In genomic region chr12:100724182-100724581, GRCm38 (mm10) we compare ENCODE assay signal across 8 mouse cellular contexts. TPM values are rescaled to one million over a fixed set of nuclear protein-coding genes. Genes with fewer than 3 reads are reported as not detected.
DNase-seq lines count a peak whose midpoint lies in the region; ATAC-seq lines count a peak whose summit lies in the region.

No protein-coding gene starts in this region.

- H3K9ac ChIP-seq in forebrain, embryonic 12.5 days, result peak overlapping the region; percentile 75
- peak overlapping the region; percentile 85 for H3K9ac ChIP-seq in liver, embryonic 12.5 days
- peak overlapping the region; percentile 67 for H3K9ac ChIP-seq in stomach, embryonic 14.5 days (replicated peaks; ENCODE audit: low read depth, low read length)

- H3K4me1 ChIP-seq in forebrain, embryonic 12.5 days, result peaks cover 17% of the 10 kb centered on the region
- peaks cover 31% of the 10 kb centered on the region for H3K4me1 ChIP-seq in liver, embryonic 12.5 days
- no peaks in the 10 kb centered on the region for H3K4me1 ChIP-seq in stomach, embryonic 14.5 days (ENCODE audit: control insufficient read depth, insufficient read depth, low read length)

- intact Hi-C loops in gastrocnemius, postnatal 14 days (cut with DNase I; ENCODE audit: low total_unique reads), result loop anchor here (5.0 kb wide), 1 partner anchor 113 kb away; no protein-coding TSS in a partner anchor

- no peaks in the 10 kb centered on the region for H3K9me3 ChIP-seq in forebrain, embryonic 12.5 days
- no peaks in the 10 kb centered on the region for H3K9me3 ChIP-seq in liver, embryonic 12.5 days (replicated peaks)
- no peaks in the 10 kb centered on the region for H3K9me3 ChIP-seq in stomach, embryonic 14.5 days (ENCODE audit: control insufficient read depth, low read depth, low read length)

- H3K27ac ChIP-seq in forebrain, embryonic 12.5 days, result peak overlapping the region; percentile 95
- peak overlapping the region; percentile 98 for H3K27ac ChIP-seq in liver, embryonic 12.5 days
- peak overlapping the region; percentile 97 for H3K27ac ChIP-seq in stomach, embryonic 14.5 days (ENCODE audit: low read length)

- no peaks in the 10 kb centered on the region for H3K27me3 ChIP-seq in forebrain, embryonic 12.5 days
- H3K27me3 ChIP-seq in liver, embryonic 12.5 days (replicated peaks), result no peaks in the 10 kb centered on the region
- no peaks in the 10 kb centered on the region for H3K27me3 ChIP-seq in stomach, embryonic 14.5 days (ENCODE audit: control insufficient read depth, insufficient read depth, low read length)

- ATAC-seq in forebrain, embryonic 12.5 days (ENCODE audit: low FRiP score), result no peak; the same call in 1 of the 2 replicates
- no peak for ATAC-seq in liver, embryonic 12.5 days
- ATAC-seq in stomach, embryonic 14.5 days (ENCODE audit: insufficient number of reproducible peaks, insufficient read depth, low FRiP score, low read depth), result no peak

- H3K4me3 ChIP-seq in forebrain, embryonic 12.5 days (replicated peaks), result peak overlapping the region; percentile 67
- peak overlapping the region; percentile 71 for H3K4me3 ChIP-seq in liver, embryonic 12.5 days
- H3K4me3 ChIP-seq in stomach, embryonic 14.5 days (ENCODE audit: low read depth, low read length), result peak overlapping the region; percentile 79

- 4% methylated on average over 8 of the region's 8 CpGs for WGBS in forebrain, embryonic 12.5 days
- whole genome bisulfite sequencing in liver, embryonic 12.5 days (ENCODE audit: insufficient replicate concordance), result 5% methylated on average over 8 of the region's 8 CpGs
- under 1% methylated on average over 8 of the region's 8 CpGs for WGBS in stomach, embryonic 14.5 days

- H3K36me3 ChIP-seq in forebrain, embryonic 12.5 days (replicated peaks), result no peaks in the 10 kb centered on the region
- no peaks in the 10 kb centered on the region for H3K36me3 ChIP-seq in liver, embryonic 12.5 days
- H3K36me3 ChIP-seq in stomach, embryonic 14.5 days (ENCODE audit: control insufficient read depth, insufficient read depth, low read length), result no peaks in the 10 kb centered on the region

- peak overlapping the region; percentile 82 for H3K4me2 ChIP-seq in forebrain, embryonic 12.5 days
- H3K4me2 ChIP-seq in liver, embryonic 12.5 days, result peak overlapping the region; percentile 98
- H3K4me2 ChIP-seq in stomach, embryonic 14.5 days (replicated peaks; ENCODE audit: low read depth, low read length), result peak overlapping the region; percentile 86

- peak; percentile 67 for DNase-seq in cerebellum, adult 9-10 months
- no peak for DNase-seq in cerebellum, postnatal 4 days (ENCODE audit: low spot score in 2 of 2)
- peak; percentile 41 for DNase-seq in 416B (ENCODE audit: low read depth)
- no peak for DNase-seq in cerebellum, adult 18-20 months
- DNase-seq in gastrocnemius, postnatal 14 days, result no peak

RNA-seq across cellular contexts. Expression of gene Rps6ka5, which starts 2.6 kb away (rescaled TPM):
- polyA plus RNA-seq in forebrain, embryonic 12.5 days (2016; fragmentation: Nextera tagmentation; extraction: Ambion mirVana), result 6.4 and 6.5 TPM in 2 replicates
- 2.2 and 2.5 TPM in 2 replicates for polyA plus RNA-seq in liver, embryonic 12.5 days (2016; fragmentation: Nextera tagmentation; extraction: Ambion mirVana)
- 4.7 and 5.4 TPM in 2 replicates for polyA plus RNA-seq in stomach, embryonic 14.5 days (2014; fragmentation: Nextera tagmentation; extraction: Ambion mirVana)
- 10 to 100 TPM in 1 of 2 experiments, 1 to 10 TPM in 1; 7.3 to 13.6 TPM for total RNA-seq in gastrocnemius, postnatal 14 days (2021)

RNA-seq across cellular contexts. Expression of gene Dglucy, which starts 54.7 kb away (rescaled TPM):
- 1.4 and 2.7 TPM in 2 replicates for polyA plus RNA-seq in forebrain, embryonic 12.5 days (2016; fragmentation: Nextera tagmentation; extraction: Ambion mirVana)
- 0.64 and 0.90 TPM in 2 replicates for polyA plus RNA-seq in liver, embryonic 12.5 days (2016; fragmentation: Nextera tagmentation; extraction: Ambion mirVana)
- polyA plus RNA-seq in stomach, embryonic 14.5 days (2014; fragmentation: Nextera tagmentation; extraction: Ambion mirVana), result 2.6 and 4.4 TPM in 2 replicates
- 1 to 10 TPM; 5.9 to 6.5 TPM for total RNA-seq in gastrocnemius, postnatal 14 days (2021)

Comparison
In these comparisons a context has a peak if more than half of its experiments do, and no peak if none do; other contexts are left out.
1. DNase-seq: peak in cerebellum, adult 9-10 months (single experiment) and 416B (single experiment); none in cerebellum, postnatal 4 days (0 of 2), cerebellum, adult 18-20 months (0 of 2) and gastrocnemius, postnatal 14 days (single experiment).
2. Peak in every context shown above with its lines, with median percentiles within 50 percentile points of each other: H3K27ac ChIP-seq, H3K4me2 ChIP-seq, H3K4me3 ChIP-seq and H3K9ac ChIP-seq.